Mouse (Mus musculus): Measurements from ENCODE around the gene Pex11g. TPM values are rescaled to one million over a fixed set of nuclear protein-coding genes. Genes with fewer than 3 reads are reported as not detected.

The Pex11g gene
- total and polyA plus RNA-seq, 3 experiments: 1.3 to 5.9 (median 2.7) TPM

DNA sequence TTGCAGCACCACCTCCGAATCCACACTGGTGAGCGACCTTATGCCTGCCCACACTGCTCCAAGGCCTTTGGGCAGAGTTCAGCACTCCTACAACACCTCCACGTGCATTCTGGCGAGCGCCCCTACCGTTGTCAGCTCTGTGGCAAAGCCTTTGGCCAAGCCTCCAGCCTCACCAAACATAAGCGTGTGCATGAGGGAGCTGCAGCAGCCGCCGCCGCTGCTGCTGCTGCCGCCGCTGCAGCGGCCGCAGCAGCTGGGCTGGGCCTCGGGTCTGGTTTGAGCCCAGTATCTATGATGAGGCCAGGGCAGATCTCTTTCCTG, 28.9 kb upstream of the Pex11g start:
- Histone ChIP-seq H3K36me3 (replicated peaks in 1 of 2; ENCODE audit: control insufficient read depth in 1 of 2, insufficient read depth in 1 of 2, low read length in 1 of 2) (no peaks in the 10 kb centered on the region), H3K27me3 (replicated peaks) (peaks cover 59% of the 10 kb centered on the region), H3K4me3 (replicated peaks in 1 of 3; ENCODE audit: low read depth in 2 of 3, low read length in 2 of 3, poor library complexity in 1 of 3) (no peak overlapping the region), H3K4me2 (ENCODE audit: insufficient read depth, low read depth, poor library complexity, severe bottlenecking) (no peak overlapping the region), H3K4me1 (ENCODE audit: control insufficient read depth in 1 of 2, insufficient read depth in 2 of 2) (peaks cover 3 to 6% of the 10 kb centered on the region in 2 experiments; a peak in 2 of 4 replicates), H3K79me2 (replicated peaks; ENCODE audit: control insufficient read depth, extremely low read depth, insufficient read depth, poor library complexity, severe bottlenecking) (no peaks in the 10 kb centered on the region), H3K27ac (ENCODE audit: insufficient read depth, low read depth) (no peak overlapping the region), H3K9me3 (replicated peaks; ENCODE audit: low read length) (no peaks in the 10 kb centered on the region), H3K9ac (ENCODE audit: insufficient read depth, low read depth) (no peak overlapping the region)
- dilution Hi-C loops (cut with MboI; ENCODE audit: extremely low pct_ligation_motif_present, extremely low pct_unique_long_range_greater_than_20kb, low sequenced_read_pairs): no loop called here
- no peak for TF ChIP-seq PAX5 (IDR thresholded peaks at IDR 0.05; ENCODE audit: low read length)
- no peak for TF ChIP-seq NRF1 (IDR thresholded peaks at IDR 0.05; ENCODE audit: low read depth, low read length)
- TF ChIP-seq MEF2A (IDR thresholded peaks at IDR 0.05; ENCODE audit: borderline replicate concordance, low read depth, low read length): no peak
- no peak for TF ChIP-seq GABPA (IDR thresholded peaks at IDR 0.05; ENCODE audit: insufficient replicate concordance, low read depth, low read length)
- no peak for TF ChIP-seq USF1 (IDR thresholded peaks at IDR 0.05; ENCODE audit: low read depth, low read length)
- TF ChIP-seq POLR2A (IDR thresholded peaks at IDR 0.05; ENCODE audit: low read depth, low read length): no peak
- in situ Hi-C loops (cut with MboI; ENCODE audit: low pct_ligation_motif_present, low pct_unique_long_range_greater_than_20kb, low sequenced_read_pairs): no loop called here
- no peak for DNase-seq (ENCODE audit: extremely low read depth)

- Histone ChIP-seq H3K9me3 (replicated peaks; ENCODE audit: low read length) (no peaks in the 10 kb centered on the region), H3K4me2 (ENCODE audit: insufficient read depth, low read depth, poor library complexity, severe bottlenecking) (no peak overlapping the region), H3K27me3 (replicated peaks) (peaks cover 63% of the 10 kb centered on the region), H3K79me2 (replicated peaks; ENCODE audit: control insufficient read depth, extremely low read depth, insufficient read depth, poor library complexity, severe bottlenecking) (no peaks in the 10 kb centered on the region), H3K9ac (ENCODE audit: insufficient read depth, low read depth) (no peak overlapping the region), H3K36me3 (replicated peaks in 1 of 2; ENCODE audit: control insufficient read depth in 1 of 2, insufficient read depth in 1 of 2, low read length in 1 of 2) (no peaks in the 10 kb centered on the region), H3K4me1 (ENCODE audit: control insufficient read depth in 1 of 2, insufficient read depth in 2 of 2) (peaks cover under 1 to 3% of the 10 kb centered on the region in 2 experiments; a peak in 2 of 4 replicates), H3K4me3 (replicated peaks in 1 of 3; ENCODE audit: low read depth in 2 of 3, low read length in 2 of 3, poor library complexity in 1 of 3) (no peak overlapping the region), H3K27ac (ENCODE audit: insufficient read depth, low read depth) (no peak overlapping the region)
- in situ Hi-C loops (cut with MboI; ENCODE audit: low pct_ligation_motif_present, low pct_unique_long_range_greater_than_20kb, low sequenced_read_pairs) (no loop called here), dilution Hi-C loops (cut with MboI; ENCODE audit: extremely low pct_ligation_motif_present, extremely low pct_unique_long_range_greater_than_20kb, low sequenced_read_pairs) (no loop called here)
- no peak for DNase-seq (ENCODE audit: extremely low read depth)
- TF ChIP-seq PAX5 (IDR thresholded peaks at IDR 0.05; ENCODE audit: low read length): no peak
These were observed 28.3 kb upstream of the Pex11g start for GRCm38 (mm10) chr8:3495578-3496427.

- no peaks in the 10 kb centered on the region for H3K9me3 ChIP-seq (replicated peaks; ENCODE audit: low read length)
- no peaks in the 10 kb centered on the region for H3K36me3 ChIP-seq (replicated peaks in 1 of 2; ENCODE audit: control insufficient read depth in 1 of 2, insufficient read depth in 1 of 2, low read length in 1 of 2)
- H3K9ac ChIP-seq (ENCODE audit: insufficient read depth, low read depth): no peak overlapping the region
- no peak overlapping the region for H3K4me3 ChIP-seq (replicated peaks in 1 of 3; ENCODE audit: low read depth in 2 of 3, low read length in 2 of 3, poor library complexity in 1 of 3)
- no peak overlapping the region for H3K27ac ChIP-seq (ENCODE audit: insufficient read depth, low read depth)
- dilution Hi-C loops (cut with MboI; ENCODE audit: extremely low pct_ligation_motif_present, extremely low pct_unique_long_range_greater_than_20kb, low sequenced_read_pairs) (no loop called here), in situ Hi-C loops (cut with MboI; ENCODE audit: low pct_ligation_motif_present, low pct_unique_long_range_greater_than_20kb, low sequenced_read_pairs) (no loop called here)
- peaks cover 59% of the 10 kb centered on the region for H3K27me3 ChIP-seq (replicated peaks)
- H3K4me1 ChIP-seq (ENCODE audit: control insufficient read depth in 1 of 2, insufficient read depth in 2 of 2): peaks cover 0 to 3% of the 10 kb centered on the region in 2 experiments; a peak in 1 of 4 replicates
- H3K79me2 ChIP-seq (replicated peaks; ENCODE audit: control insufficient read depth, extremely low read depth, insufficient read depth, poor library complexity, severe bottlenecking): no peaks in the 10 kb centered on the region
- no peak overlapping the region for H3K4me2 ChIP-seq (ENCODE audit: insufficient read depth, low read depth, poor library complexity, severe bottlenecking)
- TF ChIP-seq SMC3 (IDR thresholded peaks at IDR 0.05; ENCODE audit: low read depth, low read length) (no peak), ETS1 (conservative IDR thresholded peaks at IDR 0.05; ENCODE audit: low read depth, low read length) (no peak), MAFK (IDR thresholded peaks at IDR 0.05; ENCODE audit: insufficient replicate concordance, low read length) (no peak), ZKSCAN1 (IDR thresholded peaks at IDR 0.05; ENCODE audit: borderline replicate concordance, low read depth, low read length) (no peak), NELFE (IDR thresholded peaks at IDR 0.05; ENCODE audit: low read depth, low read length) (no peak), ELF1 (IDR thresholded peaks at IDR 0.05; ENCODE audit: low read depth, low read length) (no peak), MAX (IDR thresholded peaks at IDR 0.05; ENCODE audit: low read length) (no peak), NRF1 (IDR thresholded peaks at IDR 0.05; ENCODE audit: low read depth, low read length) (no peak), SIN3A (IDR thresholded peaks at IDR 0.05; ENCODE audit: low read length) (no peak), CHD1 (IDR thresholded peaks at IDR 0.05; ENCODE audit: low read depth, low read length) (no peak), RCOR1 (conservative IDR thresholded peaks at IDR 0.05; ENCODE audit: low read depth, low read length) (no peak)
- DNase-seq (ENCODE audit: extremely low read depth): no peak
These were observed 26.3 kb upstream of the Pex11g start for GRCm38 (mm10) chr8:3493845-3494208.

Data from CH12.LX (cell line).